In the genomic region with DNA sequence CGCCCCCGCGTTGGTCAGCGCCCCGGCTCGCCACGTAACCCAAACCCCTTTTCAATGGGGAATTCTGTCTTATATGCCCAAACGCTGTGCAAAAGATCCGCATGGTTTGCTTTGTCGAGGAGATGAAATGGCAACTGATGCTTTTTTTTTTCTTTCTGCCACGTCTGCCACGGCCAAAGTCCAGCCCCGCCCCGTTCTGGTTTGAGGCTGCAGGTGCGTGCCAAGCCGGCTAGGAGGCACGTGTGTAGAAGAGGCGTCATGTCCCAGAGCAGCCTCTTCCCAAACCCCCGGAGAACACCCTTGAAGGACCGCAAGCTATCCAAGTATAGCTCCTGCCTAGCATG, we compare ENCODE assay signal across 8 mouse cellular contexts. TPM values are rescaled to one million over a fixed set of nuclear protein-coding genes. Genes with fewer than 3 reads are reported as not detected.
DNase-seq lines count a peak whose midpoint lies in the region; ATAC-seq and TF ChIP-seq lines count a peak whose summit lies in the region.

No protein-coding gene starts in this region.

- H3K36me3 ChIP-seq in intestine, embryonic 15.5 days: no peaks in the 10 kb centered on the region
- no peaks in the 10 kb centered on the region for H3K36me3 ChIP-seq in liver, embryonic 11.5 days (ENCODE audit: control insufficient read depth, insufficient read depth, low read length)
- no peaks in the 10 kb centered on the region for H3K36me3 ChIP-seq in midbrain, postnatal 0 days (ENCODE audit: insufficient read depth, low read length)

- DNase-seq in embryo, embryonic 10 days (ENCODE audit: low spot score): peak; percentile 41
- DNase-seq in embryo, embryonic 9.5 days (ENCODE audit: extremely low spot score): no peak
- peak; percentile 82 to 85 for DNase-seq in cerebellum, adult 18-20 months
- DNase-seq in frontal cortex, postnatal 14 days (ENCODE audit: low spot score in 2 of 2): peak; percentile 33 to 35
- DNase-seq in liver, embryonic 11.5 days (ENCODE audit: low spot score): peak; percentile 74
- DNase-seq in midbrain, postnatal 0 days (ENCODE audit: low spot score): peak; percentile 57
- DNase-seq in telencephalon, adult 2 months (ENCODE audit: low read depth, low spot score): peak; percentile 29

- ATAC-seq in intestine, embryonic 15.5 days: peak; percentile 81
- no peak; the same call in 1 of the 2 replicates for ATAC-seq in liver, embryonic 11.5 days (replicated peaks; ENCODE audit: low FRiP score)
- peak; percentile 64 for ATAC-seq in midbrain, postnatal 0 days (ENCODE audit: low FRiP score)

- 2% methylated on average over 20 of the region's 20 CpGs for WGBS in intestine, embryonic 15.5 days
- 2% methylated on average over 20 of the region's 20 CpGs for WGBS in liver, embryonic 11.5 days
- WGBS in midbrain, postnatal 0 days: 0% methylated on average over 19 of the region's 20 CpGs

- peak overlapping the region; percentile 62 for H3K9ac ChIP-seq in intestine, embryonic 15.5 days
- H3K9ac ChIP-seq in liver, embryonic 11.5 days (ENCODE audit: low read depth, low read length): peak overlapping the region; percentile 94
- peak overlapping the region; percentile 89 for H3K9ac ChIP-seq in midbrain, postnatal 0 days (replicated peaks; ENCODE audit: low read length, poor library complexity, severe bottlenecking)

- no peaks in the 10 kb centered on the region for H3K9me3 ChIP-seq in intestine, embryonic 15.5 days
- H3K9me3 ChIP-seq in liver, embryonic 11.5 days (ENCODE audit: control insufficient read depth, low read length): no peaks in the 10 kb centered on the region
- H3K9me3 ChIP-seq in midbrain, postnatal 0 days (ENCODE audit: low read length): no peaks in the 10 kb centered on the region

- TF ChIP-seq CTCF in midbrain, postnatal 0 days (IDR thresholded peaks at IDR 0.05): no peak

- H3K4me1 ChIP-seq in intestine, embryonic 15.5 days (replicated peaks): peaks cover 12% of the 10 kb centered on the region
- H3K4me1 ChIP-seq in liver, embryonic 11.5 days (replicated peaks; ENCODE audit: control insufficient read depth, insufficient read depth, low read length): peaks cover 38% of the 10 kb centered on the region
- H3K4me1 ChIP-seq in midbrain, postnatal 0 days (ENCODE audit: insufficient read depth, low read length): no peaks in the 10 kb centered on the region

- H3K4me2 ChIP-seq in intestine, embryonic 15.5 days (replicated peaks): peak overlapping the region; percentile 99
- peak overlapping the region; percentile 98 for H3K4me2 ChIP-seq in liver, embryonic 11.5 days
- peak overlapping the region; percentile 78 for H3K4me2 ChIP-seq in midbrain, postnatal 0 days (ENCODE audit: low read depth, low read length, poor library complexity, severe bottlenecking)

- peak overlapping the region; percentile 56 for H3K27ac ChIP-seq in intestine, embryonic 15.5 days
- H3K27ac ChIP-seq in liver, embryonic 11.5 days (ENCODE audit: low read depth, low read length): peak overlapping the region; percentile 95
- peak overlapping the region; percentile 69 for H3K27ac ChIP-seq in midbrain, postnatal 0 days (ENCODE audit: low read depth, low read length)

- H3K4me3 ChIP-seq in intestine, embryonic 15.5 days (replicated peaks): peak overlapping the region; percentile 67
- peak overlapping the region; percentile 90 for H3K4me3 ChIP-seq in liver, embryonic 11.5 days (ENCODE audit: low read depth, low read length)
- H3K4me3 ChIP-seq in midbrain, postnatal 0 days (ENCODE audit: low read depth, low read length): peak overlapping the region; percentile 81

- H3K27me3 ChIP-seq in intestine, embryonic 15.5 days (replicated peaks): peaks cover 22% of the 10 kb centered on the region
- H3K27me3 ChIP-seq in liver, embryonic 11.5 days (replicated peaks; ENCODE audit: control insufficient read depth, insufficient read depth, low read length): peaks cover 19% of the 10 kb centered on the region
- peaks cover 4% of the 10 kb centered on the region; the same call in 1 of the 2 replicates for H3K27me3 ChIP-seq in midbrain, postnatal 0 days (ENCODE audit: insufficient read depth, low read length)

RNA-seq across cellular contexts. Expression of gene Tmem56, which starts 19.7 kb away (rescaled TPM):
- 1.2 and 1.6 TPM in 2 replicates for polyA plus RNA-seq in intestine, embryonic 15.5 days (2015; fragmentation: Nextera tagmentation; extraction: Ambion mirVana)
- polyA plus RNA-seq in liver, embryonic 11.5 days (2014; fragmentation: Nextera tagmentation; extraction: Ambion mirVana): 31.2 and 36.9 TPM in 2 replicates
- total RNA-seq in midbrain, postnatal 0 days (2014; rRNA removed): 12.2 and 15.0 TPM in 2 replicates
- polyA plus RNA-seq in midbrain, postnatal 0 days (2015; fragmentation: Nextera tagmentation; extraction: Ambion mirVana): 2.9 and 3.3 TPM in 2 replicates

RNA-seq across cellular contexts. Expression of gene Alg14, which starts 28.4 kb away (rescaled TPM):
- polyA plus RNA-seq in intestine, embryonic 15.5 days (2015; fragmentation: Nextera tagmentation; extraction: Ambion mirVana): 41.5 and 48.4 TPM in 2 replicates
- polyA plus RNA-seq in liver, embryonic 11.5 days (2014; fragmentation: Nextera tagmentation; extraction: Ambion mirVana): 23.3 and 26.4 TPM in 2 replicates
- total RNA-seq in midbrain, postnatal 0 days (2014; rRNA removed): 18.5 and 18.8 TPM in 2 replicates
- polyA plus RNA-seq in midbrain, postnatal 0 days (2015; fragmentation: Nextera tagmentation; extraction: Ambion mirVana): 26.0 and 31.1 TPM in 2 replicates
